Mouse (Mus musculus): ENCODE measurements around the gene Stx16.

Gene Stx16

DNA sequence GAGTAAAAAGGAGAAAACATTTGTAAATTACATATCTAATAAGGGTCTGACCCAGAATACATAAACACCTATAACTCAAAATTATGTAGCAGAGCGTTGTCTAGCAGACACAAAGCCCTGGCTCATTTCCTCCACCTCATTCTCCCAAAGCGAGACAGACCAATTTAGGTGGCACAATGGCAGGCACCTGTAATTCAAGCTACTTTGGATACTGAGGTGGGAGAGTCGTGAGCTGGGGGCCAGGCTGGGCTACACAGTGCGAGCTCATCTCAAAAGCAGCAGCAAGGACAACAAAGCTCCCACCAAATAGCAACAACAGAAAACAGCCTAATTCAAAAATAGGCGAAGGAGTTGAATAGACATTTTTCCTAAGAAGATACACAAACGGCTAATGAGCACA, 52.8 kb downstream of the Stx16 start:
- DNase-seq = no peak

DNA sequence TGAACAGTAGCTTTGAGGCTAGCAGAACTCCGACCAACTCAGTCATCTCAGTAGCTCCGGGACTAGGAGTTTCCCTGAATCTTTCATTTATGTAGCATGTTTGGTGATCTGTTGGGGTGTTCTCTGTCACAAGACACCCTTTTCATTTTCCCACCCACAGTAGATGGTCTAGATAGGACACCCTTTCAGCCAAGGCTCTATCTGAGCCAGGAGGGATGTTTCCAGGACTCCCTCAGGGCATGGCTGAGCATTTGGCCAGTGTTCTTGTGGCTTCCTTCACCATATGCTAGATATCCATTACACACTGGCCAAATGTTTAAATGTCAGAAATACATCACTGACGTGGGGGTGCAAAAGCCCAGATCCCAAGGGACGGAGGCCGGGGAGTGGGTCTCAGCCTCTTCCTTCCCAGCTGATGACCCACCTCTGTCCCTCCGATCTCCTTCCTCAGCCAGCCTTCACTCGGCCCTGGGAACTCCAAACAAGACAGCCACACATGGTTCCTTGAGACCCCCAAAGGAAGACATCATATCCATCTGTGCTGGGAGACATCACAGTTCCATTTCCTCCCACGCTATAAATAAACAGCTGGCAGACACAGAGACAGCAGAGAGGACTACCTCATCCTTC, 54.5 kb downstream of the Stx16 start:
- DNase-seq = no peak

DNA sequence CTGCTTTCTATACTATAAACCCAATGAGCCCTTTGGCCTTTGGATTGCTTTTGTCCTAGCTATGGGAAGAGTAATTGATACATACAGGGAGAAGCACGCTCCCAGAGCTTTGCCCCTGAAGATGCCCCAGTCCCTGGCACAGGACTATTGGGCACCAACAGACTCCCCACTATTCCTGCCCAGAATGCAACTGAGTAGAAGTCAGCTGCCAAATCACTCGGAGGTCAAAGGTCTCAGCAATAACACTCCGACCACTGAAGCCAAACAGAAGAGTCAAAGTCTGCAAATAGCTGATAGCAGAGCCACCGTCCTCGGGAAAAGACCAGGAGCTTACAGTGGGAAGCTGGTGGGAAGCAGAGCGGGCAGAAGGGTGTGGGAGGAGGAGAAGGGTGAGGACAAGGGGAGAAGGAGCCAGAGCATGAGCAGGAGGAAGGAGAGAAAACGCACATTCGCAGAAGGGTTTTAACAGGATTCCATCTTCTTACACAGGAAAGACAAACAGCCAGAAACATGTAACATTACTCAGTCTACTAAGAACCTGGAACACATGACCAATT, 56.4 kb downstream of the Stx16 start:
- DNase-seq = no peak

All from cerebellum, adult 11-12 months (tissue).